Mouse (Mus musculus) spleen, embryonic (tissue): Measurements from ENCODE around the gene Rilpl1.

Experiments used
- CTCF ChIA-PET: fragments of 350-600 bp; sonication (Branson Sonifier 250); formaldehyde crosslinking; loops from one replicate; lab custom pipeline; 2022; lab: Charles Lee

Gene Rilpl1

GRCm38 (mm10) chr5:124496614-124497514 lies 34.3 kb downstream of the Rilpl1 start:
- CTCF ChIA-PET: interaction anchor here (0.6 kb wide), 1 partner anchor 59 kb away, joined by 3 read pairs; no protein-coding TSS in a partner anchor

DNA sequence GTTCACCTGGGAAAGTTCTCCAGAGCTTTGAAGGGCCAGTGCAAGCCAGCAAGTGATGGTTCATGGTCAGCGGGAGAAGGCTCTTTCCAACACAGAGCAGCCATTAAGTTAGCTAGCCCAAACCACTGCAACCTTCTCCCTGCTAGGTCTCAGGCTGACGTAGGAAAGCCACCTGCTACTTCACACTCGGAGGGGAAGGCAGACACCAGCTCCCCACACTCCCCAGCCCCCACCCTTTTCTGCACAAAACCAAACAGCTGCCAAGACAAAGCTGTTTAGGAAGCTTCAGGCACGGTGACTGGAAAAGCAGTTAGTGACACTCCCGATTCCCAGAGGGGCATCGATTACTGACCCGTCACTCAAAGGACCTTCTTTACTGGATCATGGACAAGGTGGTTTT lies 35.6 kb downstream of the Rilpl1 start:
- CTCF ChIA-PET: no interaction called here

DNA sequence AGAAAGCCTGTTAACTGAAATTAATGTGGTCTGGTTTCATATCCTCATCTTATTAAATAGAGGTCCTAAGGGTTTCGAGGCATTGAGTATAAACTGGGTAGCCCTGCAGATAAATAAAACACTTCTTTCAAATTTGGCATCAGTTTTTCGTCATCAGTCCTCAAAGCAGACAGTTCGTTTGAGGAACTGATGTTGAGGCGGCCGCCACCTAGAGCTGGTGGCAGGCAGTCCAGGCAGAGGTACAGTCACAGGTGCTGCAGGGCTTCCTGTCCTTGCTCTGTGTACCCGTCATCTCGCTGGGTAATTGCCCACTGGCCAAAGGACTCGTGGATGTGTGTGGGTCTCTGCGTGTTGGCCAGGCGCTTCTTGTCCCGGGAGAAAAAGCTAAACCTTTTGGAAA lies 37.7 kb downstream of the Rilpl1 start:
- CTCF ChIA-PET: no interaction called here

GRCm38 (mm10) chr5:124492618-124493017 lies 38.6 kb downstream of the Rilpl1 start:
- CTCF ChIA-PET: no interaction called here

DNA sequence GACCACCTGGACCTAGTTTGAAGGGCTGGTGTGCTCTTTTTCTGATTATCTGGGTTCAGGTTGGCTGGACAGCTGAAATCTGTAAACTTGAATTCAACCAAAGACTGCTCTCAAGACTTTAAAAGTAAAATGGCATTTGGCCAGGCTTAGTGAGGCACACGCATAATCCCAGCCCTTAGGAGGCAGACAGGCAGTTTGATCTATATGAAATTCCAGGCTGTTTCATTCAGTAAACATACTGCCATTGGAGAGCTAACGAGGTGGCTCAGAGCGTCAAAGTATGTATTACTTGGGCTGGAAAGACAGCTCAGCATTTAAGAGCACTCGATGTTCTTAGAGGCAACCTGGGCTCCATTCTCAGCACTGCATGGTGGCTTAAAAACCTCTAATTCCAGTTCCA lies 39.5 kb downstream of the Rilpl1 start:
- CTCF ChIA-PET: no interaction called here

DNA sequence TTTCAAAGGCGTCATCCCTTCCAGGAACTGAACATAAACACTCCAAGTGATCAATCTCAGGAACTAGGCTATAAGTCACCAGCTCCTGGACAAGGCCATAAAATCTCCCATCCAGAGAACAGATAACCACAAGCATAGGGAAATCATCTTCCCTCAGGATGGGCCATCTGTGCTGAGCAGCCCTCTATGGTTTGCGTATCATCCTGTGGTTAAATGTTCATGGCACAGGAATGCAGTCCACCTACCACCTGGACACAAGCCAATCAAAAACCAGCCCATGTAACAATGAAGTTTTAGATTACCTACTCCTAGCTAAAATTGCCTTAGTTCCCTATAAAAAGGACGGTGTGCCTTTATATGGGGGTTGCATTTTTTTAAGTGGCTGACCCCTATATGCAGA lies 42.3 kb downstream of the Rilpl1 start:
- CTCF ChIA-PET: no interaction called here

DNA sequence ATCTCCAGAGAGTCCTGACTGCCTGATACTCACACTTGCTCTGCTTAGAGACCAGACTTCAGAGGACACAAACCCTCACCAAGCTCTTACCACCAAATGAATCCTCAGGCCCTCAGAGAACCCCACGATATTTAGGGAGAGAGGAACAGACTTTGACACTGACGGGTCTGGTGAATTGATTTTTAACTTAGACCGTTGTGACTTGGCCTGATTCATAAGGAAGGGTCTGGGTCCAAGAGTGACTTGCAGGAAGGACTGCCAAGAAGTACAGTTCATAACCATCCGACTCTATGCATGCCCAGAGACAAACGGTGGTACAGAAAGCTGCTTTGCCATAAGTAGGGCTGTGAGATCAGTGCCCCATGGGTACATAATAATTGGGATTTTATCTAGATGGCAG lies 45.5 kb downstream of the Rilpl1 start:
- CTCF ChIA-PET: no interaction called here

DNA sequence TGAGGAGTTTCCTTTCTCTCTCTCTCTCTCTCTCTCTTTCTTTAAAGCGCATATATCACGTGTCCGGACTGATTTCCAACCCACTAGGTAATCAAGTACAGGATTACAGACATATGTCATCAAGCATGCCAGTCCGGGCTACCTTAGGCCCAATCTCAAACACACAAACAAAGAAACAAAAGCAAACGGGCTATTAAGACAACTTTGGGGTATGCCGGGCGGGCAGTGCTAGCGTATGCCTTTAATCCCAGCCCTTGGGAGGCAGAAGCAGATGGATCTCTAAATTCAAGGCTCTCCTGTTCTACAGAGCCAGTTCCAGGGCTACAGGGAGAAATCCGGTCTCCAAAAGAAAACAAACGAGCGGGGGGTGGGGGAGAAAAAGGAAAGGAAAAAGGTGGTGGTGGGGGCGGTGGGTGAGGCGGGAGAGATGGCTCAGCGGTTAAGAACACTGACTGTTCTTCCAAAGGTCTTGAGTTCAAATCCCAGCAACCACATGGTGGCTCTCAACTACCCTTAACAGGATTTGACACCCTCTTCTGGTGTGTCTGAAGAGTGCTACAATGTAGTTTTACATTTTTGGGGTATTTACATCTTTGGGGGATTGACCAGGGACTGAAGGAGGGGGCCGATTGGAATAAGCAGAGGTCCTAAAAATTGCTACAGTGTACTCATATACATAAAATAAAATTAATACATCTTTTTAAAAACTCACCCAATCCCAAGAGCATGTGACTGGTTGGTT lies 47.4 kb downstream of the Rilpl1 start:
- CTCF ChIA-PET: interaction anchor here (0.6 kb wide), 1 partner anchor 735 kb away, joined by 4 read pairs; the partner anchor contains the start of gene Rsrc2

- CTCF ChIA-PET: no interaction called here
These were observed 48.1 kb downstream of the Rilpl1 start, which contains the start of gene Snrnp35 for GRCm38 (mm10) chr5:124482966-124483654. Gene Snrnp35, plus strand, starts transcription at chr5:124483134.

GRCm38 (mm10) chr5:124482436-124482965 lies 48.7 kb downstream of the Rilpl1 start:
- CTCF ChIA-PET: no interaction called here

DNA sequence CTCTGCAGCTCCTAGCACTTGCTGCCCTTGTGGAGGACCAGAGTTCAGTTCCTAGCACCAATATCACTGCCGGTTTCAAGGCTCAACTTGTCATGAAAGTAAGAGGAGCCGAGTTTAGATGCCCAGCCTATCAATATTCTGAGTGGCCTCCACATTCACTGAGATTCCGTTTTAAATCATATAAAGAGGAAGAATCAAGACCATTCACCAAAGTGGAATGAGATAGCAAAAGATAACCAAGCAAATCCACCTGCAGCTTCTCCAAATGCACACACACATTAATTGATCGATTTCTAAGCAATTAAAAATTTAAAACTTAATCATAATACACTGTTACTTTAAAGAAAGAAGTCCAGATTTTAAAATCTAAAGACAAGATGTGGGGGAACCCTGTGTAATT lies 49.5 kb downstream of the Rilpl1 start:
- CTCF ChIA-PET: no interaction called here

- CTCF ChIA-PET: interaction anchor here (1.0 to 1.1 kb wide), 2 partner anchors 10 to 155 kb away, joined by 3 to 12 read pairs; no protein-coding TSS in a partner anchor
These were observed 51.1 kb downstream of the Rilpl1 start for GRCm38 (mm10) chr5:124480119-124480518.

GRCm38 (mm10) chr5:124478873-124479204 lies 52.4 kb downstream of the Rilpl1 start:
- CTCF ChIA-PET: no interaction called here

DNA sequence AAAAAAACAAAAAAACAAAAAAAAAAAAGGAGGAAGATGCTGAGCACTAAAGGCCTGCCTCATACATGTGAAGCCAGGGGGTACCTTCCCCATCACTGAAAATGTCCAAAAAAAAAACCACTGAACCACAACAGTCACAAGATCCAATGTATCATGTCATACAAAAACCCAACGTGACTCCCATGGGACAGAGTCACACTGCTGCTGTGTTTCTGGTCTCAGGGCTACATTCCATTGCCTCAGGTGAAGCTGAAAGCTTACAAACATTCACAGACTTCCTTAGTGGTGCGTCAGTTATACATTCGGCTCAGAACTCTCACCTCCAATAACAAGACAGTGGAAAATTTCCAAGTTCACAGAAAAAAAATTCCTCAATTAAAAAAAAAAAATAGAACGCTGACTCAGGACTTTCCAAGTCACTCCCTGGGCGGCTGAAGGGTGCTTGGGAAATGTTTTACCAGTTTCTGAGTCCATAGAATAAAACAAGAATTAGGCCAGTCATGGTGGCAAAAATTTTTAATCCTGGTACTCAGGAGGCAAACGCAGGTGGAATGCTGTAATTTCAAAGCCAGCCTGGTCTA lies 60.5 kb downstream of the Rilpl1 start:
- CTCF ChIA-PET: interaction anchor here (0.7 kb wide), 3 partner anchors 9 to 44 kb away, joined by 3 to 12 read pairs (median 5); no protein-coding TSS in a partner anchor

- CTCF ChIA-PET: interaction anchor here (0.6 kb wide), 2 partner anchors 29 to 36 kb away, joined by 3 to 4 read pairs; no protein-coding TSS in a partner anchor
These were observed 61.7 kb downstream of the Rilpl1 start for GRCm38 (mm10) chr5:124469486-124469885.

- CTCF ChIA-PET: interaction anchor here (0.6 kb wide), 1 partner anchor 1315 kb away, joined by 4 read pairs; no protein-coding TSS in a partner anchor
These were observed 62.8 kb downstream of the Rilpl1 start for GRCm38 (mm10) chr5:124468365-124468764.

- CTCF ChIA-PET: no interaction called here
These were observed 63.4 kb downstream of the Rilpl1 start for GRCm38 (mm10) chr5:124467766-124468165.

GRCm38 (mm10) chr5:124464905-124465304 lies 66.3 kb downstream of the Rilpl1 start:
- CTCF ChIA-PET: no interaction called here

DNA sequence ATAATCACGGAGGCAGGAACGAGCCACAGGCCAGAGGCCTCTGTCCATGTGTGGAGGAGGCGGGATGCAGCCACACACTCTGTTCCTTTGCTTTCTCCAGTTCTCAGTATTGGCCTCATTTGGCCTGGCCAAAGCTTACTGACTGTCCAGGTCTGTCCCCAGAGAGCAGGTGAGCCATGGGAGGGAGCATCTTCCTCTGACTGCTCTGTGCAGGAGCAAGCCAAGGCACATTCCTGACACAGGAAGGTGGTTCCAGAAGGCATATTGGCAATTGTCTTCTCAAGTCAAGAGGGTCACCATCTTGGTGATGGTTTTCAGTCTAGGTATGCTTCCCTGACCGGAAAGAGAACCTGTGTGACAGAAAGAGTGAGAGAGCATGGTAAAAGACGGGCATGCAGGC lies 67.7 kb downstream of the Rilpl1 start:
- CTCF ChIA-PET: no interaction called here

DNA sequence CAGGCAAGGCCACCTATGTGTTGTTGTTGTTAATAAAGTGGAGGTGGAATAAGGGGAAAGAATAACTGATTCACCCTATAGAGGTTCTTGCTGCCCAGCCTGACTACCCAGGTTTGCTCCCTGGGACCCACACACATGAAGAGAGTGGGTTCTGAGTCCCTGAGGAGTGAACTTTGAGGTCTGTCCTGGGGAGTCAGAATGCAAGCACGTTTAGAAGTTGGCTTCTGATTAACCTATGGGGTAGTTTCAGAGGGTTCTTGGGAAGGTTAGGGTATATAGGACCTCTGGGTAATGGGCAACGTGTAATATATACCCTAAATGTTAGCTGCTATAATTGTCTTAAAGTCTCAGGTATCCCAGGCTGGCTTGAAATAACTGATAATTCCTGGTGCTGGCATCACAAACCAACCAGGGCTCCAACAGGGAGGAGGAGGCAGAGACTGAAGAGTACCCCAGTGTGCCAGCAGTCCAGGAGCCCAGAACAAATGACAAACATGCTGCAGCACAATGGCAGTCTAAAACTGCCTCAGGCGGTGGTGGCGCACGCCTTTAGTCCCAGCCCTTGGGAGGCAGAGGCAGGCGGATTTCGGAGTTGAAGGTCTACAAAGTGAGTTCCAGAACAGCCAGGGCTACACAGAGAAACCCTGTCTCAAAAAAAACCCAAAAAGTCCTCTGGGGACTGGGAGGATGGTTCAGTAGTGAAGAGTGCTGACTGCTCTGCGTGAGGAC lies 68.7 kb downstream of the Rilpl1 start:
- CTCF ChIA-PET: no interaction called here
